Mouse (Mus musculus) embryonic fibroblast, embryonic 13.5 days (primary cell): ENCODE results near the gene Pard3. TPM values are rescaled to one million over a fixed set of nuclear protein-coding genes. Genes with fewer than 3 reads are reported as not detected.

Source experiments
- H3K27ac ChIP-seq: 2 replicates; pipeline ENCODE4 v1.5.1; 2012; ENCODE audit warnings: low read length, control low read depth, inconsistent platforms; ENCODE audit not compliant: insufficient read depth
- H3K4me1 ChIP-seq: 2 replicates; pipeline ENCODE4 v1.6.1; 2011; ENCODE audit warnings: low read length; ENCODE audit not compliant: control insufficient read depth, insufficient read depth
- H3K4me3 ChIP-seq: 2 replicates; pipeline ENCODE4 v1.5.1; 2011; ENCODE audit warnings: mild to moderate bottlenecking, control low read depth, low read length; ENCODE audit not compliant: insufficient read depth
- CTCF ChIP-seq: IDR thresholded peaks from 2 replicates; pipeline ENCODE4 v1.5.1; 2011; ENCODE audit warnings: mild to moderate bottlenecking, control low read depth, low read length, moderate library complexity, borderline replicate concordance; ENCODE audit not compliant: insufficient read depth
- POLR2A ChIP-seq: IDR thresholded peaks from 2 replicates; pipeline ENCODE4 v1.6.1; 2011; ENCODE audit warnings: low read depth, mild to moderate bottlenecking, control low read depth, low read length, moderate library complexity
- polyA plus RNA-seq: library from polyadenylated mRNA; stranded (reverse); fragments of >200 nt; gene quantifications from 2 replicates; pipeline ENCODE4 v1.2.4, GENCODE M21; 2011; ENCODE audit warnings: low read depth; ENCODE audit not compliant: missing spikeins, insufficient read length

Gene Pard3
- polyA plus RNA-seq, 1 experiment: 34.4 TPM

DNA sequence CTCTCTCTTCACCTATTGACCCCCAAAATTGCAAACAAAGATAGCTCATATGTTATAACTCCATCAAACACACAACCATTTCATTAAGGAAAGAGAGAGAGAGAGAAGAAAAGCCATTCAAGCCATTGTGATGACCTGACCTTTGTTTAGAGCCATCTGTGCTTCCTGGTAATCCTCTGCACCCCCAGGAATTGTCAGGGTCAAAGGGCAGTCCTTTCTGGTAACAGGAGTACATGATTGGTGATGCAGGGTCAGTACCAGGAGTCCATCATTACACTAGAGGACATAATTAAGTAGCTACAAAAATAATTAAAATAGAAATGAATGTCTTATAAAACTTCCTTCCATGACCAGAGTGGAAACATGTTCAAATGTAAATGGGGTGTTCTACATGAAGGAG is 493.9 kb downstream of the Pard3 start:
- H3K27ac ChIP-seq: no peak overlapping the region
- no peak for TF ChIP-seq CTCF
- no peak overlapping the region for H3K4me3 ChIP-seq
- no peaks in the 10 kb centered on the region; the same call in 1 of the 2 replicates for H3K4me1 ChIP-seq

DNA sequence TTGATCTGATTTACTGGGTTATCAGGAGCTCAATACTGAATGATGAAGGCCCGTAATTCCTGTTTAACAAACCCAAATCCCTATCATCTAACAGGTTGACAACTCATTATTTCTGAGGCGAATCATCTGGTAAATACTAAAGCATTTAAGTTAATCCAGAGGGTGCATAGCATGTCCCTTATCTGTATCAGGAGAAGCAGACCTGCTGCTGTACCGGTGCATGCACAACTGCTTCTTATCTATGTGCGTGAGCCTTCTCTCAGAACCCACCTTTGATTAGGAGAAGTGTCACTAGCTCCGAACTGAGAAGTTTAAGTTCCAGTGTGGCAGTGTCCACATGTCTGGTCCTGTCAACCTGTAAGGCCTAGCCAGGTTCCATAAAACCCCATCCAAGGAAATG is 499.9 kb downstream of the Pard3 start:
- no peak overlapping the region for H3K4me3 ChIP-seq
- H3K4me1 ChIP-seq: no peaks in the 10 kb centered on the region
- TF ChIP-seq CTCF (no peak), POLR2A (no peak)
- H3K27ac ChIP-seq: no peak overlapping the region

DNA sequence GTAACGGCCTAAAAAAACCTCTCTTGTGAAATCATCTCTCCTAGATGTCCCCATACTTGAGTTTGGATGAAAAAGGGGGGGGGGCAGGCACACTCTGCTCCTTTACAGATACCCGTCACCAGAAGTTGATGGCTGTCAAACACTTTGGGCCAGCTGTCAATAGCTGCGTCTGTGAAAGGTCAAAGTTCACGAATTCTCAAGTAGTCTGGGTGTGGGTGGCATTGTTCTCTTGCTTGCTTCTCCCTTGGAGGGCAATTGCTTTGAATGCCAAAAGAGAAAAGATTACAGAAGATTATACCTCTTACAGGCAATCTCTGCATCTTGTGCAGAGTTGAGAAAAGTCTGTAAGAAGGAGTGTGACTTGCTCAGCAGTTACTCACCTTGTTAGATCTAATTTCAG is 500.7 kb downstream of the Pard3 start:
- Histone ChIP-seq H3K27ac (no peak overlapping the region), H3K4me3 (no peak overlapping the region), H3K4me1 (no peaks in the 10 kb centered on the region)
- TF ChIP-seq CTCF: no peak
- no peak for TF ChIP-seq POLR2A

- TF ChIP-seq CTCF (no peak), POLR2A (no peak)
- Histone ChIP-seq H3K4me3 (no peak overlapping the region), H3K27ac (no peak overlapping the region), H3K4me1 (no peaks in the 10 kb centered on the region)
Observed at GRCm38 (mm10) chr8:127569212-127569611, 505.5 kb downstream of the Pard3 start.

GRCm38 (mm10) chr8:127570527-127570926 is 506.8 kb downstream of the Pard3 start:
- no peak for TF ChIP-seq POLR2A
- TF ChIP-seq CTCF: no peak
- Histone ChIP-seq H3K4me3 (no peak overlapping the region), H3K4me1 (no peaks in the 10 kb centered on the region), H3K27ac (no peak overlapping the region)

- no peak overlapping the region for H3K4me3 ChIP-seq
Observed at GRCm38 (mm10) chr8:127572493-127572892, 508.8 kb downstream of the Pard3 start.

DNA sequence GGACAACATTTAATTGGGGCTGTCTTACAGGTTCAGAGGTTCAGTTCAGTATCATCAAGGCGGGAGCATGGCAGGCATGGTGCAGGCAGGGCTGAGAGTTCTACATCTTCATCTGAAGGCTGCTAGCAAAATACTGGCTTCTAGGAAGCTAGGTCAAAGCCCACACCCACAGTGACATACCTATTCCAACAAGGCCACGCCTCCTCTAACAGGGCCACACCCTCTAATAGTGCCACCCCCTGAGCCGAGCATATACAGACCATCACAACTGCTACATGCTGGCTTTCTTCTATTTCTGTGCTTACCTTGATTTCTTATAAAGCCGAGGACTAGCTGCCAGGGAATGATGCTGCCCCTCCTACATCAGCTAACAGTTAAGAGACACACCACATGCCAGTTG is 513.0 kb downstream of the Pard3 start:
- no peak overlapping the region for H3K4me3 ChIP-seq
- H3K27ac ChIP-seq: no peak overlapping the region
- TF ChIP-seq CTCF (no peak), POLR2A (no peak)
- no peaks in the 10 kb centered on the region for H3K4me1 ChIP-seq

More at GRCm38 (mm10) chr8:127572493-127572892, 508.8 kb downstream of the Pard3 start:
- Histone ChIP-seq H3K4me1 (no peaks in the 10 kb centered on the region), H3K27ac (no peak overlapping the region)
- TF ChIP-seq CTCF (no peak), POLR2A (no peak)

- H3K27ac ChIP-seq: no peak overlapping the region
- TF ChIP-seq POLR2A: no peak
- no peak for TF ChIP-seq CTCF
- no peaks in the 10 kb centered on the region for H3K4me1 ChIP-seq
- H3K4me3 ChIP-seq: no peak overlapping the region
Observed at GRCm38 (mm10) chr8:127577656-127578055, 514.0 kb downstream of the Pard3 start.

- no peak overlapping the region for H3K27ac ChIP-seq
Observed at GRCm38 (mm10) chr8:127579436-127579835, 515.7 kb downstream of the Pard3 start.

GRCm38 (mm10) chr8:127583429-127583828 is 519.7 kb downstream of the Pard3 start:
- no peak overlapping the region for H3K27ac ChIP-seq
- H3K4me3 ChIP-seq: no peak overlapping the region
- TF ChIP-seq POLR2A: no peak
- no peak for TF ChIP-seq CTCF
- H3K4me1 ChIP-seq: no peaks in the 10 kb centered on the region

More at GRCm38 (mm10) chr8:127579436-127579835, 515.7 kb downstream of the Pard3 start:
- Histone ChIP-seq H3K4me1 (no peaks in the 10 kb centered on the region), H3K4me3 (no peak overlapping the region)
- TF ChIP-seq CTCF (no peak), POLR2A (no peak)

GRCm38 (mm10) chr8:127585618-127586017 is 521.9 kb downstream of the Pard3 start:
- Histone ChIP-seq H3K27ac (no peak overlapping the region), H3K4me1 (no peaks in the 10 kb centered on the region), H3K4me3 (no peak overlapping the region)
- TF ChIP-seq POLR2A (no peak), CTCF (no peak)

DNA sequence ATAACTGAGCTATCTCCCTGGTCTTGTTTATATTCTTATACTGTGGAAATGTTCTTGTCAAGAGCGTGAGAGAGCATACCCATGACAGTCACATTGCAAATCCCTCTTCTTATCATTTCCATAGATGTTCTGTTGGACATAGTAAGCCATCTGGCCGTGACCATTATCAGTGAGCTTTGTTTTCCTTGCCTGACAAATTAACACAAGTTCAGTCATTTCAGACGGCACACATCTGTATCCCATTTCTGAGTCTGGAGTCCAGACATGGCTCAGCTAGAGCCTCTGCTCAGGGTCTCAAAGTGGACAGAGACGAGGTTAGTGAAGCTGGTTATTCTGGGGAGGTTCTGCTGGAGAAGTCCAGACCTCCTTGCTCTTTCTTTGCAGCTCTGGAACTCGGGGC is 523.0 kb downstream of the Pard3 start:
- Histone ChIP-seq H3K4me1 (no peaks in the 10 kb centered on the region), H3K4me3 (no peak overlapping the region), H3K27ac (no peak overlapping the region)
- TF ChIP-seq CTCF (no peak), POLR2A (no peak)
